Mouse (Mus musculus) CH12.LX (cell line): ENCODE results near the gene Qpctl. TPM values are rescaled to one million over a fixed set of nuclear protein-coding genes. Genes with fewer than 3 reads are reported as not detected.

ENCODE experiments used
- DNase-seq: peaks from one replicate; pipeline ENCODE4 v3.0.0-alpha.2; 2013; ENCODE audit errors: extremely low read depth
- H3K27ac ChIP-seq: 2 replicates; pipeline ENCODE4 v1.5.1; 2012; ENCODE audit warnings: low read depth, mild to moderate bottlenecking, control low read depth, moderate library complexity; ENCODE audit not compliant: insufficient read depth
- H3K27me3 ChIP-seq: replicated peaks from 2 replicates; pipeline ENCODE3; 2012; ENCODE audit warnings: inconsistent platforms
- H3K36me3 ChIP-seq, 2 experiments: replicated peaks in 1 of 2; 2 replicates each; pipeline versions ENCODE3 to v1.6.1; 2012; ENCODE audit warnings: inconsistent platforms in 1 of 2, low read length in 1 of 2, mild to moderate bottlenecking in 1 of 2, mixed read lengths in 1 of 2, moderate library complexity in 1 of 2; ENCODE audit not compliant: control insufficient read depth in 1 of 2, insufficient read depth in 1 of 2
- H3K4me1 ChIP-seq, 2 experiments: 2 replicates each; pipeline ENCODE4 v1.6.1; 2012; ENCODE audit warnings: inconsistent platforms in 1 of 2, moderate library complexity in 1 of 2; ENCODE audit not compliant: insufficient read depth in 2 of 2, control insufficient read depth in 1 of 2
- H3K4me2 ChIP-seq: 2 replicates; pipeline ENCODE4 v1.6.1; 2012; ENCODE audit warnings: low read depth, mild to moderate bottlenecking, control low read depth; ENCODE audit not compliant: poor library complexity, insufficient read depth, severe bottlenecking
- H3K4me3 ChIP-seq, 3 experiments: fragments of 150-350 bp in 1 of 3; sonication (generic) in 1 of 3; replicated peaks in 1 of 3; 2 replicates each; pipeline versions ENCODE3 to v1.5.1; 2011 to 2012; ENCODE audit warnings: low read depth in 2 of 3, low read length in 2 of 3, mild to moderate bottlenecking in 2 of 3, moderate library complexity in 2 of 3, control low read depth in 1 of 3, improper control_type of control experiment in 1 of 3, inconsistent platforms in 1 of 3, mixed read lengths in 1 of 3; ENCODE audit not compliant: poor library complexity in 1 of 3
- H3K79me2 ChIP-seq: replicated peaks from 2 replicates; pipeline ENCODE4 v1.6.1; 2012; ENCODE audit warnings: mild to moderate bottlenecking, moderate library complexity; ENCODE audit not compliant: control insufficient read depth, poor library complexity, insufficient read depth, severe bottlenecking; ENCODE audit errors: extremely low read depth
- H3K9ac ChIP-seq: 2 replicates; pipeline ENCODE4 v1.6.1; 2012; ENCODE audit warnings: low read depth, mild to moderate bottlenecking, control low read depth, moderate library complexity; ENCODE audit not compliant: insufficient read depth
- H3K9me3 ChIP-seq: replicated peaks from 2 replicates; pipeline ENCODE3; 2012; ENCODE audit warnings: low read length, inconsistent platforms, mixed read lengths
- BHLHE40 ChIP-seq: IDR thresholded peaks from 2 replicates; pipeline ENCODE4 v1.6.1; 2011; ENCODE audit warnings: mild to moderate bottlenecking, low read depth, low read length, improper control_type of control experiment
- CHD1 ChIP-seq: IDR thresholded peaks from 2 replicates; pipeline ENCODE4 v1.6.1; 2012; ENCODE audit warnings: low read depth, low read length, improper control_type of control experiment, inconsistent platforms
- CTCF ChIP-seq, 2 experiments: IDR thresholded peaks in 1 of 2; conservative IDR thresholded peaks in 1 of 2; 2 replicates each; pipeline ENCODE4 v1.5.1; 2011 to 2012; ENCODE audit warnings: low read depth in 2 of 2, low read length in 2 of 2, improper control_type of control experiment in 1 of 2, inconsistent platforms in 1 of 2, mild to moderate bottlenecking in 1 of 2, moderate library complexity in 1 of 2
- ELF1 ChIP-seq: IDR thresholded peaks from 2 replicates; pipeline ENCODE4 v1.6.1; 2014; ENCODE audit warnings: low read depth, mild to moderate bottlenecking, inconsistent platforms, low read length, improper control_type of control experiment
- EP300 ChIP-seq: IDR thresholded peaks from 2 replicates; pipeline ENCODE4 v1.6.1; 2011; ENCODE audit warnings: low read length, improper control_type of control experiment
- GABPA ChIP-seq: IDR thresholded peaks from 2 replicates; pipeline ENCODE4 v1.6.1; 2012; ENCODE audit warnings: low read depth, low read length, improper control_type of control experiment, inconsistent platforms; ENCODE audit not compliant: insufficient replicate concordance
- HCFC1 ChIP-seq: IDR thresholded peaks from 2 replicates; pipeline ENCODE4 v1.6.1; 2012; ENCODE audit warnings: low read depth, mild to moderate bottlenecking, inconsistent platforms, low read length, improper control_type of control experiment
- IRF4 ChIP-seq: IDR thresholded peaks from 2 replicates; pipeline ENCODE4 v1.6.1; 2014; ENCODE audit warnings: low read depth, mild to moderate bottlenecking, inconsistent platforms, low read length, improper control_type of control experiment
- JUND ChIP-seq: conservative IDR thresholded peaks from 2 replicates; pipeline ENCODE4 v1.6.1; 2011; ENCODE audit warnings: low read depth, low read length, improper control_type of control experiment
- KAT2A ChIP-seq: IDR thresholded peaks from 2 replicates; pipeline ENCODE4 v1.6.1; 2012; ENCODE audit warnings: low read length, improper control_type of control experiment, inconsistent platforms; ENCODE audit not compliant: insufficient replicate concordance
- MAX ChIP-seq: IDR thresholded peaks from 2 replicates; pipeline ENCODE4 v1.6.1; 2011; ENCODE audit warnings: low read length, improper control_type of control experiment
- MEF2A ChIP-seq: IDR thresholded peaks from 2 replicates; pipeline ENCODE4 v1.6.1; 2014; ENCODE audit warnings: low read depth, mild to moderate bottlenecking, inconsistent platforms, low read length, improper control_type of control experiment, borderline replicate concordance
- MXI1 ChIP-seq: IDR thresholded peaks from 2 replicates; pipeline ENCODE4 v1.6.1; 2011; ENCODE audit warnings: mild to moderate bottlenecking, low read depth, low read length, improper control_type of control experiment
- MYC ChIP-seq: IDR thresholded peaks from 2 replicates; pipeline ENCODE4 v1.6.1; 2011; ENCODE audit warnings: low read depth, mild to moderate bottlenecking, improper control_type of control experiment, low read length
- NELFE ChIP-seq: IDR thresholded peaks from 2 replicates; pipeline ENCODE4 v1.6.1; 2011; ENCODE audit warnings: low read depth, low read length, improper control_type of control experiment
- NRF1 ChIP-seq: IDR thresholded peaks from 2 replicates; pipeline ENCODE4 v1.6.1; 2014; ENCODE audit warnings: low read depth, mild to moderate bottlenecking, inconsistent platforms, low read length, improper control_type of control experiment, moderate library complexity
- POLR2A ChIP-seq: IDR thresholded peaks from 2 replicates; pipeline ENCODE4 v1.6.1; 2011; ENCODE audit warnings: low read depth, mild to moderate bottlenecking, improper control_type of control experiment, low read length
- POLR2AphosphoS2 ChIP-seq: IDR thresholded peaks from 2 replicates; pipeline ENCODE4 v1.6.1; 2011; ENCODE audit warnings: low read depth, low read length, improper control_type of control experiment
- SIN3A ChIP-seq: IDR thresholded peaks from 2 replicates; pipeline ENCODE4 v1.6.1; 2012; ENCODE audit warnings: low read length, improper control_type of control experiment, inconsistent platforms
- SMC3 ChIP-seq: IDR thresholded peaks from 2 replicates; pipeline ENCODE4 v1.6.1; 2011; ENCODE audit warnings: low read depth, low read length, improper control_type of control experiment
- TBP ChIP-seq: conservative IDR thresholded peaks from 2 replicates; pipeline ENCODE4 v1.6.1; 2011; ENCODE audit warnings: low read depth, low read length, improper control_type of control experiment
- USF1 ChIP-seq: IDR thresholded peaks from 2 replicates; pipeline ENCODE4 v1.6.1; 2014; ENCODE audit warnings: low read depth, mild to moderate bottlenecking, inconsistent platforms, low read length, improper control_type of control experiment
- ZC3H11A ChIP-seq: IDR thresholded peaks from 2 replicates; pipeline ENCODE4 v1.6.1; 2012; ENCODE audit warnings: low read depth, mild to moderate bottlenecking, inconsistent platforms, low read length, improper control_type of control experiment
- ZKSCAN1 ChIP-seq: IDR thresholded peaks from 2 replicates; pipeline ENCODE4 v1.6.1; 2012; ENCODE audit warnings: low read depth, inconsistent platforms, low read length, improper control_type of control experiment, borderline replicate concordance
- ZNF384 ChIP-seq: IDR thresholded peaks from 2 replicates; pipeline ENCODE4 v1.6.1; 2012; ENCODE audit warnings: low read depth, low read length, improper control_type of control experiment, inconsistent platforms
- dilution Hi-C: fragments of 300-500 bp; cut with MboI; formaldehyde crosslinking; loops from 2 replicates; pipeline ENCODE4 v1.14.3; 2020; ENCODE audit warnings: low sequenced_read_pairs; ENCODE audit not compliant: extremely low pct_unique_long_range_greater_than_20kb, extremely low pct_ligation_motif_present
- in situ Hi-C: fragments of 300-500 bp; cut with MboI; formaldehyde crosslinking; loops from 3 replicates; pipeline ENCODE4 v1.14.3; 2019; ENCODE audit warnings: low sequenced_read_pairs, low pct_ligation_motif_present, low pct_unique_long_range_greater_than_20kb, mixed read lengths
- polyA plus RNA-seq: library from polyadenylated mRNA; unstranded; fragments of >175 nt; gene quantifications from 2 replicates; pipeline ENCODE4 v1.2.1, GENCODE M21; 2012; ENCODE audit warnings: low read depth; ENCODE audit not compliant: insufficient read length
- total RNA-seq, 2 experiments: library from RNA; depleted of rRNA; stranded (reverse); fragments of 300-350 nt in 1 of 2; fragments of >200 nt in 1 of 2; gene quantifications; 2 replicates each; pipeline ENCODE4 v1.2.3; 2012 to 2014

The Qpctl gene
- total and polyA plus RNA-seq, 3 experiments: 5.2 to 9.8 (median 9.6) TPM

DNA sequence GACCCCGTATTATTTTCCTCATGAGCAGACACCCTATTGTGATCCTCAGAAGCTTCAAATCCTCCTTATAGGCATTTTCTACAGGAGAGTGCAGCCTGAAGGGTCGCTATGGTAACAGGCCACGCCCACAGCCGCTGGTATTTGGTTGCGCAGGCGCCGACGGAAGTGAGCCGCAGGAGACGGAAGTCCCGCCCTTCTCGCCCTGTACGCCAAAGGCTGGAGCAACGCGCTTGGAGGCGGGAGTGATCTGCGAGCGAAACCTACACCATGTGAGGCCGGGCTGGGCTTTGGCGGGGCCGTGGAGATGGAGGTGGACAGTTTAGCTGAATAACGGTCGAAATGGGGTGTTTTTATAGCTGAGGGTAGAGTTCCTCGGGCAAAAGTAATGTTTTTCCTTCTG is 535 bp upstream of the Qpctl start, which contains the start of gene Snrpd2:
Snrpd2 (plus strand) TSS at position 97 of the 400 bp plus-strand sequence.
- peak within 1 kb of the TSS; percentile 97 for H3K9ac ChIP-seq

GRCm38 (mm10) chr7:19148180-19148874 is 764 bp downstream of the Qpctl start:
- TF ChIP-seq USF1 (no peak), MXI1 (no peak), ZC3H11A (no peak), MEF2A (no peak), CTCF (conservative IDR thresholded peaks at IDR 0.05 in 1 of 2, IDR thresholded peaks at IDR 0.05 in 1 of 2; ENCODE audit: low read depth in 2 of 2, low read length in 2 of 2) (no peak), BHLHE40 (no peak), MYC (no peak), ZKSCAN1 (no peak), SMC3 (no peak), CHD1 (no peak), ZNF384 (no peak), ELF1 (no peak), JUND (no peak), EP300 (no peak)
- peak overlapping the region; percentile 56 to 80 (median 62) for H3K4me3 ChIP-seq
- in situ Hi-C loops: no loop called here

More for the DNA sequence above, 535 bp upstream of the Qpctl start, which contains the start of gene Snrpd2:
- peak; percentile 97 for DNase-seq
- no peaks in the 10 kb centered on the region for H3K27me3 ChIP-seq
- in situ Hi-C loops: no loop called here
- H3K79me2 ChIP-seq: peaks cover 15% of the 10 kb centered on the region
- peak within 1 kb of the TSS; percentile 92 for H3K4me2 ChIP-seq
- peak within 1 kb of the TSS; percentile 25 for H3K27ac ChIP-seq
- H3K4me1 ChIP-seq: peaks cover 6 to 39% of the 10 kb centered on the region in 2 experiments
- dilution Hi-C loops: no loop called here
- H3K4me3 ChIP-seq: peak within 1 kb of the TSS; percentile 62 to 97 (median 85)
- TF ChIP-seq ZC3H11A (no peak), KAT2A (peak; percentile 56; the same call in 1 of the 2 replicates), GABPA (no peak), MYC (peak; percentile 78; the same call in 1 of the 2 replicates), MXI1 (peak; percentile 97), TBP (0 out of 2 replicates have a peak, but pooled peaks have one; percentile 83), SMC3 (no peak), NELFE (peak; percentile 85), NRF1 (peak; percentile 91), HCFC1 (peak; percentile 86), SIN3A (peak; percentile 90), IRF4 (peak; percentile 58; the same call in 1 of the 2 replicates), POLR2A (peak; percentile 95), MAX (peak; percentile 91), POLR2AphosphoS2 (no peak; the same call in 1 of the 2 replicates), MEF2A (0 out of 2 replicates have a peak, but pooled peaks have one; percentile 13)
- H3K9me3 ChIP-seq: no peaks in the 10 kb centered on the region
- H3K36me3 ChIP-seq: peaks cover 46 to 63% of the 10 kb centered on the region in 2 experiments

More at GRCm38 (mm10) chr7:19148180-19148874, 764 bp downstream of the Qpctl start:
- H3K4me2 ChIP-seq: peak overlapping the region; percentile 35
- H3K9ac ChIP-seq: peak overlapping the region; percentile 74
- peaks cover 6 to 39% of the 10 kb centered on the region in 2 experiments for H3K4me1 ChIP-seq
- DNase-seq: no peak
- peaks cover 39 to 58% of the 10 kb centered on the region in 2 experiments for H3K36me3 ChIP-seq
- H3K9me3 ChIP-seq: no peaks in the 10 kb centered on the region
- peaks cover 15% of the 10 kb centered on the region for H3K79me2 ChIP-seq
- no peak overlapping the region for H3K27ac ChIP-seq
- dilution Hi-C loops: no loop called here
- no peaks in the 10 kb centered on the region for H3K27me3 ChIP-seq
